Mouse (Mus musculus) thymus, adult 2 months (tissue): ENCODE data around the gene Thrap3.

Experiments
- CTCF ChIP-seq: fragments of 200-500 bp; IDR thresholded peaks from 2 replicates; pipeline ENCODE4 v1.5.1; 2012; ENCODE audit warnings: mild to moderate bottlenecking, control low read depth, low read length, moderate library complexity, borderline replicate concordance; ENCODE audit not compliant: control insufficient read depth, poor library complexity, insufficient read depth; ENCODE audit errors: extremely low read depth
- POLR2A ChIP-seq: fragments of 200-500 bp; IDR thresholded peaks from 2 replicates; pipeline ENCODE4 v1.6.1; 2012; ENCODE audit warnings: mild to moderate bottlenecking, low read length, control low read depth, moderate library complexity; ENCODE audit not compliant: control insufficient read depth, poor library complexity, insufficient read depth; ENCODE audit errors: extremely low read depth

DNA sequence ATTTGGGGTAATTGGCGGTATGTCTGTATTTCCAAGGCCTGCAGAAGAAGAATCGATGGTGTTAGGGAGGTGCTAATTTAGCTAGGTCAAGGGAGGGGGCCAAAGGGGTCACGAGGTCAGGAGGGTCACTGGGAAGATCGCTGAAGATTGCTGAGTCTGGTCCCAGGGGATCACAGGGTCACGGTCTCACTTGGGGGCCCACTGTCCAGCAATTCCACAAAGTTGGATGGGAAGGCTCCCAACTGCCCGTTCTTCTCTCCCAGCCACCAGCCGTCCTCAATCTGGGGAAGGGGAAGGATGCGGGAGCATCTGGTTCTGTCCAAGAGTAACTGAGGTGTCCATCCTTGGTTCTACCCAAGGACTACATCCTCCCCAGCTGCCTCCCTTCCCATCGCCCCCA is 40.6 kb downstream of the Thrap3 start:
- TF ChIP-seq POLR2A: no peak
- TF ChIP-seq CTCF: no peak
